Mouse (Mus musculus): Measurements from ENCODE around the gene Pde6g. TPM values are rescaled to one million over a fixed set of nuclear protein-coding genes. Genes with fewer than 3 reads are reported as not detected.

Pde6g gene
- polyA plus RNA-seq, 1 experiment from 2014 or later: 0.26 TPM

DNA sequence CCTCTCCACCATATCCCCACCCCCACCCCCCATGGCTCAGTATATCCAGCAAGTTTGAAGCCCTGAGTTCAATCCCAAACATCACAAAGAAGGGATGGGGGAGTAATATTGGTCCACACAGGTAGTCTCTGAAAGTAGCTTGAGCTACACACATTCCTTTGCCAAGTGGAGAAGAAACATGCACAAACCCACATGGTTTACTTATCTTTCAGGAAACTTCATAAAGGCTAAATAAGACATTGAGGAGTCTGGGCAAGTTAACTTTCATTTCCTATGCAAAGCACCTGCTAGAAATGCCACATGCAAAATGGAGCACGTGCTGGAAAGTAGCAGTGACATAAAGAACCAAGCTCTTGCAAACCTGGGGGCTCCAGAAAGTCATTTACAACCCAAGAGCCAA lies 46.9 kb downstream of the Pde6g start:
- Histone ChIP-seq H3K4me1 (no peaks in the 10 kb centered on the region), H3K4me2 (no peak overlapping the region), H3K4me3 (replicated peaks) (no peak overlapping the region), H3K9me3 (no peaks in the 10 kb centered on the region), H3K9ac (no peak overlapping the region), H3K27me3 (replicated peaks) (no peaks in the 10 kb centered on the region), H3K36me3 (peaks cover 72% of the 10 kb centered on the region), H3K27ac (no peak overlapping the region)
- WGBS: 86% methylated on average over 1 of the region's 1 CpGs
- no peak for ATAC-seq (ENCODE audit: insufficient read depth, low FRiP score, low read depth)

DNA sequence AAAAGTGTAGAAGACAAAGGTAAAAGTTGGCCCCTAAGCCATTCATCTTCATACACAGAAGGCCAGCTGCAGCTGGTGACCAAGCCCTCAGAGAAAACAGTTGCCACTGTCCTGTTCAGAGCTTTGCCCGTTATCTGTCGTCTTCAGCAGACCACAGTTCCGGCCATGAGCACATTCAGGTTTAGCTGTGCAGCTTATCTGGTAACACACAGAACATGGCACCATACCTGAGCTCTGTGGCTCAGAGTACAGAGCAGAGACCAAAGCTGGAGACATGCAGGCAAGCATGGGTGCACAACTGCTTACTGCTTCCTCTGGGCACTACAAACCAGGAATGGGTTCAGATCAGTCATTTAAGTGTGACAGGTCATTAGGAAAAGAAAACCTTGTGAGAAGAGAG lies 47.4 kb downstream of the Pde6g start:
- no peak overlapping the region for H3K4me3 ChIP-seq (replicated peaks)
- 85% methylated on average over 3 of the region's 3 CpGs for WGBS
- peaks cover 70% of the 10 kb centered on the region for H3K36me3 ChIP-seq

DNA sequence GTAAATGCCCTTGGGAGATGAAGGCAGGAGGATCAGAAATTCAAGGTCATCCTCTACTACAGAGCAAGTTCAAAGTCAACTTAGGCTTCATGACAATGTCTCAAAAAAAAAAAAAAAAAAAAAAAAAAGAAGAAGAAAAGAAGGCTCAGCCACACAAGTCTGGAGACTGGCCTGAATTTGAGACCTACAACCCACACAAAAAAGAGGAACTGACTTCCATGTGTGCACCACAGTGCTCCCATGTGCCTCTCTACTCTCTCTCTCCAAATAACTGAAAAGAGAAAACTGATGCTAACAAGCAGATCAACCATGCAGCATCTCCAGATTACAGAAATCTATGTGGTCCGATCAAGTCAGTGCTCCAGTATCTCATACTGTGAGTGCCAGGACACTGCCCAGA lies 48.5 kb downstream of the Pde6g start:
- no peak overlapping the region for H3K27ac ChIP-seq
- ATAC-seq (ENCODE audit: insufficient read depth, low FRiP score, low read depth): no peak
- H3K9ac ChIP-seq: no peak overlapping the region
- no peaks in the 10 kb centered on the region for H3K27me3 ChIP-seq (replicated peaks)
- no peak overlapping the region for H3K4me3 ChIP-seq (replicated peaks)
- H3K9me3 ChIP-seq: no peaks in the 10 kb centered on the region
- 100% methylated on average over 1 of the region's 1 CpGs for WGBS
- no peak overlapping the region for H3K4me2 ChIP-seq
- no peaks in the 10 kb centered on the region for H3K4me1 ChIP-seq
- peaks cover 68% of the 10 kb centered on the region for H3K36me3 ChIP-seq

More for the DNA sequence above, 47.4 kb downstream of the Pde6g start:
- H3K27ac ChIP-seq: no peak overlapping the region
- H3K9ac ChIP-seq: no peak overlapping the region
- H3K4me1 ChIP-seq: no peaks in the 10 kb centered on the region
- no peaks in the 10 kb centered on the region for H3K27me3 ChIP-seq (replicated peaks)
- ATAC-seq (ENCODE audit: insufficient read depth, low FRiP score, low read depth): peak; percentile 65; the same call in 1 of the 2 replicates
- no peak overlapping the region for H3K4me2 ChIP-seq
- H3K9me3 ChIP-seq: no peaks in the 10 kb centered on the region

DNA sequence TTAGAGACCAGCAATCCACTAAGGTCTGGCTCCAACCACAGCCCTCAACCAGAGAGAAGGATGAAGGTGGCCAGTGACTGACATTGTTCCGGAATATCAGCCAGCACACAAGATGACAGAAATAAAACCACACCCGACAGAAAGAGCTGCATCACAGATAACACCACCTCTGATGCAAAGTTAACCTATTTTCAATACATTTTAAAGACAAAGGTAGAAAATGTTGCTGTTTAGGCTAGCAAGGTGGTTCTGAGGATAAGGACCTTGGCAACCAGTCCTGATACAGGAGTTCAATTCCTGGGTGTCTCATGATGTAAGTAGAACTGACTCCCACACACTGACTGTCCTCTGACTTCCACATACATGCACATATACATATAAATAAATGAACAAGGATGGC lies 54.0 kb downstream of the Pde6g start:
- H3K4me3 ChIP-seq (replicated peaks): no peak overlapping the region
- WGBS: 94% methylated on average over 2 of the region's 2 CpGs
- no peak overlapping the region for H3K27ac ChIP-seq
- no peak overlapping the region for H3K9ac ChIP-seq
- no peaks in the 10 kb centered on the region for H3K9me3 ChIP-seq
- H3K36me3 ChIP-seq: peaks cover 33% of the 10 kb centered on the region
- ATAC-seq (ENCODE audit: insufficient read depth, low FRiP score, low read depth): no peak
- no peaks in the 10 kb centered on the region for H3K4me1 ChIP-seq
- no peak overlapping the region for H3K4me2 ChIP-seq
- H3K27me3 ChIP-seq (replicated peaks): no peaks in the 10 kb centered on the region

Other genes with a start within 250 kb of the Pde6g start
- gene Bahcc1, start 220.6 kb downstream of the Pde6g start, polyA plus RNA-seq (2015; fragmentation: Nextera tagmentation; extraction: Ambion mirVana): 7.2 and 7.9 TPM in 2 replicates
- gene Actg1, start 105.0 kb downstream of the Pde6g start, polyA plus RNA-seq (2015; fragmentation: Nextera tagmentation; extraction: Ambion mirVana): 2,501 and 2,557 TPM in 2 replicates
- gene Fscn2, start 92.0 kb downstream of the Pde6g start, polyA plus RNA-seq (2015; fragmentation: Nextera tagmentation; extraction: Ambion mirVana): 0.49 and 0.85 TPM in 2 replicates
- gene Faap100, start 74.7 kb downstream of the Pde6g start, polyA plus RNA-seq (2015; fragmentation: Nextera tagmentation; extraction: Ambion mirVana): 31.5 and 33.0 TPM in 2 replicates
- gene Nploc4, start 15.8 kb downstream of the Pde6g start, polyA plus RNA-seq (2015; fragmentation: Nextera tagmentation; extraction: Ambion mirVana): 28.1 and 29.8 TPM in 2 replicates
- not detected in 2 replicates for gene Tspan10, start 10.9 kb downstream of the Pde6g start, polyA plus RNA-seq (2015; fragmentation: Nextera tagmentation; extraction: Ambion mirVana)
- 15.7 and 16.1 TPM in 2 replicates for gene Oxld1, start 4.6 kb upstream of the Pde6g start, polyA plus RNA-seq (2015; fragmentation: Nextera tagmentation; extraction: Ambion mirVana)
- gene Ccdc137, start 4.6 kb upstream of the Pde6g start, polyA plus RNA-seq (2015; fragmentation: Nextera tagmentation; extraction: Ambion mirVana): 30.5 and 32.2 TPM in 2 replicates
- gene Arl16, start 14.1 kb upstream of the Pde6g start, polyA plus RNA-seq (2015; fragmentation: Nextera tagmentation; extraction: Ambion mirVana): 40.0 and 42.7 TPM in 2 replicates
- 157 and 168 TPM in 2 replicates for gene Mrpl12, start 31.1 kb upstream of the Pde6g start, polyA plus RNA-seq (2015; fragmentation: Nextera tagmentation; extraction: Ambion mirVana)
- 70.7 and 71.4 TPM in 2 replicates for gene Slc25a10, start 38.3 kb upstream of the Pde6g start, polyA plus RNA-seq (2015; fragmentation: Nextera tagmentation; extraction: Ambion mirVana)
- 1.7 and 2.4 TPM in 2 replicates for gene Gcgr, start 77.2 kb upstream of the Pde6g start, polyA plus RNA-seq (2015; fragmentation: Nextera tagmentation; extraction: Ambion mirVana)
- 167 TPM in 2 replicates for gene Mcrip1, start 96.2 kb upstream of the Pde6g start, polyA plus RNA-seq (2015; fragmentation: Nextera tagmentation; extraction: Ambion mirVana)
- gene Ppp1r27, start 97.6 kb upstream of the Pde6g start, polyA plus RNA-seq (2015; fragmentation: Nextera tagmentation; extraction: Ambion mirVana): 0.59 TPM in 1 of 2 replicates, not detected in the other
- gene P4hb, start 119.8 kb upstream of the Pde6g start, polyA plus RNA-seq (2015; fragmentation: Nextera tagmentation; extraction: Ambion mirVana): 954 and 1,026 TPM in 2 replicates
- gene Arhgdia, start 128.1 kb upstream of the Pde6g start, polyA plus RNA-seq (2015; fragmentation: Nextera tagmentation; extraction: Ambion mirVana): 537 and 556 TPM in 2 replicates
- 420 and 451 TPM in 2 replicates for gene Alyref, start 144.9 kb upstream of the Pde6g start, polyA plus RNA-seq (2015; fragmentation: Nextera tagmentation; extraction: Ambion mirVana)
- 196 and 200 TPM in 2 replicates for gene Anapc11, start 144.9 kb upstream of the Pde6g start, polyA plus RNA-seq (2015; fragmentation: Nextera tagmentation; extraction: Ambion mirVana)
- 9.8 and 12.1 TPM in 2 replicates for gene Npb, start 155.0 kb upstream of the Pde6g start, polyA plus RNA-seq (2015; fragmentation: Nextera tagmentation; extraction: Ambion mirVana)
- 183 and 188 TPM in 2 replicates for gene Pcyt2, start 164.4 kb upstream of the Pde6g start, polyA plus RNA-seq (2015; fragmentation: Nextera tagmentation; extraction: Ambion mirVana)
- 38.1 and 39.0 TPM in 2 replicates for gene Sirt7, start 171.7 kb upstream of the Pde6g start, polyA plus RNA-seq (2015; fragmentation: Nextera tagmentation; extraction: Ambion mirVana)
- 29.3 and 31.9 TPM in 2 replicates for gene Mafg, start 180.1 kb upstream of the Pde6g start, polyA plus RNA-seq (2015; fragmentation: Nextera tagmentation; extraction: Ambion mirVana)
- 32.5 and 32.7 TPM in 2 replicates for gene Pycr1, start 190.3 kb upstream of the Pde6g start, polyA plus RNA-seq (2015; fragmentation: Nextera tagmentation; extraction: Ambion mirVana)
- 0.28 and 0.44 TPM in 2 replicates for gene Myadml2, start 194.7 kb upstream of the Pde6g start, polyA plus RNA-seq (2015; fragmentation: Nextera tagmentation; extraction: Ambion mirVana)
- gene Notum, start 207.7 kb upstream of the Pde6g start, polyA plus RNA-seq (2015; fragmentation: Nextera tagmentation; extraction: Ambion mirVana): 3.9 and 4.9 TPM in 2 replicates
- gene Aspscr1, start 219.5 kb upstream of the Pde6g start, polyA plus RNA-seq (2015; fragmentation: Nextera tagmentation; extraction: Ambion mirVana): 105 and 113 TPM in 2 replicates

Data from stomach, embryonic 15.5 days (tissue).